Mouse (Mus musculus) hindbrain, embryonic 14.5 days (tissue): ENCODE results near the gene BC048507. TPM values are rescaled to one million over a fixed set of nuclear protein-coding genes. Genes with fewer than 3 reads are reported as not detected.

Experiments
- ATAC-seq: fragments of 200-750 bp; cut with Nextera tagmentation; 2 replicates; pipeline ENCODE4 v1.8.0; 2017; ENCODE audit warnings: moderate number of reproducible peaks, mild to moderate bottlenecking, moderate TSS enrichment, moderate library complexity; ENCODE audit not compliant: low FRiP score
- DNase-seq: peaks from one replicate; pipeline ENCODE4 v3.0.0-alpha.2; 2015; ENCODE audit warnings: low spot score
- H3K27ac ChIP-seq: fragments of 300-500 bp; sonication (generic); 2 replicates; pipeline ENCODE4 v1.5.1; 2014; ENCODE audit warnings: mild to moderate bottlenecking, moderate library complexity
- H3K27me3 ChIP-seq: fragments of 300-500 bp; sonication (generic); 2 replicates; pipeline ENCODE4 v1.6.1; 2014; ENCODE audit warnings: mild to moderate bottlenecking, low read length, mixed read lengths; ENCODE audit not compliant: control insufficient read depth, insufficient read depth
- H3K36me3 ChIP-seq: fragments of 300-500 bp; sonication (generic); replicated peaks from 2 replicates; pipeline ENCODE4 v1.6.1; 2014; ENCODE audit not compliant: control insufficient read depth, insufficient read depth
- H3K4me1 ChIP-seq: fragments of 300-500 bp; sonication (generic); replicated peaks from 2 replicates; pipeline ENCODE4 v1.6.1; 2014; ENCODE audit warnings: antibody characterized with exemption, low read length, mixed read lengths; ENCODE audit not compliant: control insufficient read depth, insufficient read depth
- H3K4me2 ChIP-seq: fragments of 300-500 bp; sonication (generic); replicated peaks from 2 replicates; pipeline ENCODE4 v1.6.1; 2014; ENCODE audit warnings: mild to moderate bottlenecking, moderate library complexity
- H3K4me3 ChIP-seq: fragments of 300-500 bp; sonication (generic); replicated peaks from 2 replicates; pipeline ENCODE4 v1.5.1; 2014; ENCODE audit warnings: mild to moderate bottlenecking, low read length
- H3K9ac ChIP-seq: fragments of 300-500 bp; sonication (generic); 2 replicates; pipeline ENCODE4 v1.6.1; 2014
- H3K9me3 ChIP-seq: fragments of 300-500 bp; sonication (generic); 2 replicates; pipeline ENCODE4 v1.6.1; 2016; ENCODE audit warnings: low read length; ENCODE audit not compliant: control insufficient read depth
- WGBS: fragments of 180-500 bp; shearing (Covaris S2); extraction: QIAGEN DNeasy Blood & Tissue Kit; methylation state at CpG from one replicate; pipeline ENCODE4 v1.1.7; 2014; 5-methylcytosine and 5-hydroxymethylcytosine counted together
- polyA plus RNA-seq: library from polyadenylated mRNA; unstranded; fragments of >200 nt; fragmentation: Nextera tagmentation; extraction: Ambion mirVana; gene quantifications from 2 replicates; pipeline ENCODE4 v1.2.1, GENCODE M21; 2014

The BC048507 gene
- polyA plus RNA-seq, 1 experiment from 2014 or later = not detected

DNA sequence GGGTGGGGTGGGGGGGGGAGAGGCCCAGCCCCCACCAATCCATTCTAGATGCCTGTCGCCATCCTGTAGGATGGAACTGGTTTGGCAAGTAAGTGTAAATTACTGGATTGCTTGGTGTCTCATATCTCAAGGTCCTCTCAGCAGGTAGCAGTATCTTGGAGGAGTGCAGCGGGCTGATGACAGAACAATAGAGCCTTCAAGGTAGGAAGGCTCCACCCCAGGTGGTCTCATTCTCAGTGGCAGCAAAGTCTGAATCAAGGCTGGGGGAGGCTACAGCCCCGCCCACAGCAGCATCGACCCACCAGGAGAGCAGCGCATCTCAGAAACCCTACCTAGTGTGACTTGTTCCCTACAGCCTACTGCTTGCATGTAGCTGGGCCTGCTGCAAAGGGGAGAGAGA, 46.6 kb downstream of the BC048507 start:
- Histone ChIP-seq H3K27me3 (no peaks in the 10 kb centered on the region), H3K9ac (no peak overlapping the region), H3K9me3 (peaks cover 32% of the 10 kb centered on the region), H3K4me2 (no peak overlapping the region), H3K4me3 (no peak overlapping the region), H3K36me3 (no peaks in the 10 kb centered on the region), H3K27ac (no peak overlapping the region), H3K4me1 (no peaks in the 10 kb centered on the region)
- ATAC-seq (no peak), DNase-seq (no peak)
- 41% methylated on average over 5 of the region's 5 CpGs for WGBS

Other genes starting within 250 kb of the BC048507 start
- gene Gm49345, start 225.6 kb upstream of the BC048507 start, polyA plus RNA-seq = not detected in 2 replicates
- gene Zfp729a, start 225.5 kb upstream of the BC048507 start, polyA plus RNA-seq = 3.4 and 6.1 TPM in 2 replicates
- 13.4 and 13.6 TPM in 2 replicates for gene Zfp738, start 176.3 kb upstream of the BC048507 start, polyA plus RNA-seq
- 4.3 and 4.5 TPM in 2 replicates for gene Zfp65, start 134.2 kb upstream of the BC048507 start, polyA plus RNA-seq
- gene Zfp85, start 108.1 kb upstream of the BC048507 start, polyA plus RNA-seq = 8.5 and 9.2 TPM in 2 replicates
- 3.5 and 3.7 TPM in 2 replicates for gene Zfp493, start 83.6 kb upstream of the BC048507 start, polyA plus RNA-seq
- gene Zfp273, start 49.6 kb upstream of the BC048507 start, polyA plus RNA-seq = 13.2 and 13.6 TPM in 2 replicates
- 5.2 and 7.5 TPM in 2 replicates for gene Gm10037, start 32.2 kb upstream of the BC048507 start, polyA plus RNA-seq